In genomic region chr10:30842228-30842627, GRCm38 (mm10) we compare ENCODE assay signal across 9 mouse cellular contexts. TPM values are rescaled to one million over a fixed set of nuclear protein-coding genes. Genes with fewer than 3 reads are reported as not detected.
DNase-seq lines count a peak whose midpoint lies in the region; ATAC-seq and TF ChIP-seq lines count a peak whose summit lies in the region.
"Had no signal": no experiment of that assay in that cellular context is flagged by ENCODE, and none has a peak within 500 bp of the region (broad histone marks: within the 10 kb centered on the region; RNA-seq: fewer than 3 reads in every experiment).

No protein-coding gene starts in this region.

- no peak for DNase-seq in heart, adult 2 months
- no peak for DNase-seq in heart, adult 8-10 months (ENCODE audit: low spot score)
- no peak for DNase-seq in CH12.LX (ENCODE audit: extremely low read depth)
- peak; percentile 10 for DNase-seq in telencephalon, adult 2 months (ENCODE audit: low read depth, low spot score)
- DNase-seq in layer of hippocampus, postnatal 36 days: no peak
- DNase-seq in cerebellum, adult 18-20 months: no peak

- no peaks in the 10 kb centered on the region for H3K36me3 ChIP-seq in heart, adult 2 months (ENCODE audit: control insufficient read depth, insufficient read depth, low read length)
- H3K36me3 ChIP-seq in CH12.LX (replicated peaks in 1 of 2; ENCODE audit: control insufficient read depth in 1 of 2, insufficient read depth in 1 of 2, low read length in 1 of 2): no peaks in the 10 kb centered on the region
- H3K36me3 ChIP-seq in forebrain, embryonic 16.5 days (ENCODE audit: control insufficient read depth, insufficient read depth): no peaks in the 10 kb centered on the region
- no peaks in the 10 kb centered on the region for H3K36me3 ChIP-seq in liver, embryonic 16.5 days (ENCODE audit: control insufficient read depth, insufficient read depth)

- H3K27ac ChIP-seq in heart, adult 2 months: peak overlapping the region; percentile 86
- H3K27ac ChIP-seq in CH12.LX (ENCODE audit: insufficient read depth, low read depth): no peak overlapping the region
- H3K27ac ChIP-seq in forebrain, embryonic 16.5 days (ENCODE audit: low read length): no peak overlapping the region
- H3K27ac ChIP-seq in liver, embryonic 16.5 days (ENCODE audit: low read length): no peak overlapping the region

- H3K4me1 ChIP-seq in heart, adult 2 months (ENCODE audit: control insufficient read depth, insufficient read depth, low read length): peaks cover 1% of the 10 kb centered on the region; the same call in 1 of the 2 replicates
- H3K4me1 ChIP-seq in CH12.LX (ENCODE audit: control insufficient read depth in 1 of 2, insufficient read depth in 2 of 2): peaks cover 0 to 6% of the 10 kb centered on the region in 2 experiments; a peak in 2 of 4 replicates
- H3K4me1 ChIP-seq in forebrain, embryonic 16.5 days (replicated peaks; ENCODE audit: control insufficient read depth, insufficient read depth, low read length): peaks cover 21% of the 10 kb centered on the region
- peaks cover 16% of the 10 kb centered on the region for H3K4me1 ChIP-seq in liver, embryonic 16.5 days (ENCODE audit: control insufficient read depth, low read depth, low read length)

- no peaks in the 10 kb centered on the region for H3K79me2 ChIP-seq in heart, adult 2 months (replicated peaks; ENCODE audit: control insufficient read depth, insufficient read depth, low read length)
- no peaks in the 10 kb centered on the region for H3K79me2 ChIP-seq in CH12.LX (replicated peaks; ENCODE audit: control insufficient read depth, extremely low read depth, insufficient read depth, poor library complexity, severe bottlenecking)

- no peak for TF ChIP-seq EP300 in heart, adult 2 months (IDR thresholded peaks at IDR 0.05; ENCODE audit: insufficient read depth, low read depth, low read length)
- no peak for TF ChIP-seq EP300 in CH12.LX (IDR thresholded peaks at IDR 0.05; ENCODE audit: low read length)

- intact Hi-C loops in heart, adult 2 months (cut with DNase I): loop anchor here (5.0 kb wide), 2 partner anchors 40 to 455 kb away; partner anchors contain the start of gene Ncoa7

- no peaks in the 10 kb centered on the region for H3K9me3 ChIP-seq in CH12.LX (replicated peaks; ENCODE audit: low read length)
- H3K9me3 ChIP-seq in forebrain, embryonic 16.5 days (ENCODE audit: control insufficient read depth, low read length): no peaks in the 10 kb centered on the region
- no peaks in the 10 kb centered on the region for H3K9me3 ChIP-seq in liver, embryonic 16.5 days (replicated peaks; ENCODE audit: control insufficient read depth, low read length)

- H3K4me3 ChIP-seq in heart, adult 2 months: peak overlapping the region; percentile 76
- H3K4me3 ChIP-seq in CH12.LX (replicated peaks in 1 of 3; ENCODE audit: low read depth in 2 of 3, low read length in 2 of 3, poor library complexity in 1 of 3): peak overlapping the region in 2 of 3 experiments; percentile 41 to 47
- H3K4me3 ChIP-seq in forebrain, embryonic 16.5 days (replicated peaks; ENCODE audit: low read length): peak overlapping the region; percentile 77
- peak overlapping the region; percentile 53 for H3K4me3 ChIP-seq in liver, embryonic 16.5 days (ENCODE audit: low read depth, low read length)

- ATAC-seq in forebrain, embryonic 16.5 days: peak; percentile 53
- no peak for ATAC-seq in liver, embryonic 16.5 days (ENCODE audit: low read depth)

- no peak for TF ChIP-seq RAD21 in CH12.LX (IDR thresholded peaks at IDR 0.05; ENCODE audit: low read depth, low read length)

- in situ Hi-C loops in CH12.LX (cut with MboI; ENCODE audit: low pct_ligation_motif_present, low pct_unique_long_range_greater_than_20kb, low sequenced_read_pairs): no loop called here

- no peak for TF ChIP-seq POLR2A in heart, adult 2 months (IDR thresholded peaks at IDR 0.05; ENCODE audit: insufficient read depth, low read depth, low read length)
- no peak for TF ChIP-seq POLR2A in CH12.LX (IDR thresholded peaks at IDR 0.05; ENCODE audit: low read depth, low read length)

- H3K9ac ChIP-seq in heart, adult 2 months (ENCODE audit: low read depth, low read length): peak overlapping the region; percentile 70
- no peak overlapping the region for H3K9ac ChIP-seq in CH12.LX (ENCODE audit: insufficient read depth, low read depth)
- peak overlapping the region; percentile 51 for H3K9ac ChIP-seq in forebrain, embryonic 16.5 days (replicated peaks; ENCODE audit: low read depth, low read length)
- no peak overlapping the region for H3K9ac ChIP-seq in liver, embryonic 16.5 days (ENCODE audit: low read depth, low read length)

- H3K27me3 ChIP-seq in heart, adult 2 months (ENCODE audit: control insufficient read depth, insufficient read depth, low read length): peaks cover 3% of the 10 kb centered on the region; the same call in 1 of the 2 replicates
- H3K27me3 ChIP-seq in CH12.LX (replicated peaks): peaks cover 2% of the 10 kb centered on the region
- peaks cover 20% of the 10 kb centered on the region for H3K27me3 ChIP-seq in forebrain, embryonic 16.5 days (replicated peaks; ENCODE audit: control insufficient read depth, insufficient read depth, low read length)
- H3K27me3 ChIP-seq in liver, embryonic 16.5 days (ENCODE audit: control insufficient read depth, insufficient read depth, low read depth, low read length): peaks cover 66% of the 10 kb centered on the region

- dilution Hi-C loops in CH12.LX (cut with MboI; ENCODE audit: extremely low pct_ligation_motif_present, extremely low pct_unique_long_range_greater_than_20kb, low sequenced_read_pairs): no loop called here

- peak overlapping the region; percentile 75 for H3K4me2 ChIP-seq in CH12.LX (ENCODE audit: insufficient read depth, low read depth, poor library complexity, severe bottlenecking)
- H3K4me2 ChIP-seq in forebrain, embryonic 16.5 days (ENCODE audit: low read length): peak overlapping the region; percentile 67
- peak overlapping the region; percentile 73 for H3K4me2 ChIP-seq in liver, embryonic 16.5 days (ENCODE audit: low read depth, low read length)

- TF ChIP-seq CTCF in heart, adult 2 months (IDR thresholded peaks at IDR 0.05): no peak
- no peak for TF ChIP-seq CTCF in CH12.LX (conservative IDR thresholded peaks at IDR 0.05 in 1 of 2, IDR thresholded peaks at IDR 0.05 in 1 of 2; ENCODE audit: low read depth in 2 of 2, low read length in 2 of 2)

- WGBS in heart, adult 2 months: under 1% methylated on average over 29 of the region's 29 CpGs
- WGBS in forebrain, embryonic 16.5 days: under 1% methylated on average over 29 of the region's 29 CpGs
- 1% methylated on average over 29 of the region's 29 CpGs for WGBS in liver, embryonic 16.5 days (ENCODE audit: insufficient replicate concordance)

TF ChIP-seq in CH12.LX, 34 proteins besides CTCF, POLR2A, EP300 and RAD21:
- no peak for TF ChIP-seq JUN (IDR thresholded peaks at IDR 0.05; ENCODE audit: insufficient read depth, low read depth, low read length)
- no peak for TF ChIP-seq IRF4 (IDR thresholded peaks at IDR 0.05; ENCODE audit: low read depth, low read length)
- TF ChIP-seq MYC (IDR thresholded peaks at IDR 0.05; ENCODE audit: low read depth, low read length): no peak
- TF ChIP-seq MEF2A (IDR thresholded peaks at IDR 0.05; ENCODE audit: borderline replicate concordance, low read depth, low read length): no peak
- no peak for TF ChIP-seq KAT2A (IDR thresholded peaks at IDR 0.05; ENCODE audit: insufficient replicate concordance, low read length)
- no peak for TF ChIP-seq ETS1 (conservative IDR thresholded peaks at IDR 0.05; ENCODE audit: low read depth, low read length)
- TF ChIP-seq BHLHE40 (IDR thresholded peaks at IDR 0.05; ENCODE audit: low read depth, low read length): no peak
- TF ChIP-seq ZKSCAN1 (IDR thresholded peaks at IDR 0.05; ENCODE audit: borderline replicate concordance, low read depth, low read length): no peak
- no peak for TF ChIP-seq MAX (IDR thresholded peaks at IDR 0.05; ENCODE audit: low read length)
- no peak for TF ChIP-seq ELF1 (IDR thresholded peaks at IDR 0.05; ENCODE audit: low read depth, low read length)
- TF ChIP-seq CHD2 (IDR thresholded peaks at IDR 0.05; ENCODE audit: low read length): no peak
- no peak for TF ChIP-seq MXI1 (IDR thresholded peaks at IDR 0.05; ENCODE audit: low read depth, low read length)
- TF ChIP-seq TBP (conservative IDR thresholded peaks at IDR 0.05; ENCODE audit: low read depth, low read length): no peak
- TF ChIP-seq HCFC1 (IDR thresholded peaks at IDR 0.05; ENCODE audit: low read depth, low read length): no peak

RNA-seq across cellular contexts. Expression of gene Hey2, which starts 0.4 kb away (rescaled TPM):
- 1 to 10 TPM; 3.8 to 6.8 TPM for total RNA-seq in heart, adult 2 months (2021)
- 7.0 and 8.3 TPM in 2 replicates for polyA plus RNA-seq in heart, adult 2 months (2012; rRNA removed)
- 1 to 10 TPM; 3.9 to 6.8 (median 5.3) TPM for total RNA-seq in heart, adult 8-10 months (2022)
- total RNA-seq in CH12.LX (2012; rRNA removed) (not detected in 2 replicates), CH12.LX (2014; rRNA removed) (0.11 and 0.13 TPM in 2 replicates)
- polyA plus RNA-seq in CH12.LX (2012; ENCODE audit: insufficient read length, low read depth): not detected in 2 replicates
- polyA plus RNA-seq in forebrain, embryonic 16.5 days (2015; fragmentation: Nextera tagmentation; extraction: Ambion mirVana): 3.4 and 3.9 TPM in 2 replicates
- polyA plus RNA-seq in liver, embryonic 16.5 days (2015; fragmentation: Nextera tagmentation; extraction: Ambion mirVana): 0.31 and 0.34 TPM in 2 replicates
- total RNA-seq in layer of hippocampus, postnatal 36 days (2021): 1 to 10 TPM; 5.4 to 8.0 TPM
- total RNA-seq: hematopoietic stem cell, adult 5-6 weeks had no signal

RNA-seq across cellular contexts. Expression of gene Ncoa7, which starts 39.1 kb away (rescaled TPM):
- 1 to 10 TPM; 3.4 to 4.7 TPM for total RNA-seq in heart, adult 2 months (2021)
- polyA plus RNA-seq in heart, adult 2 months (2012; rRNA removed): 1.2 and 1.5 TPM in 2 replicates
- total RNA-seq in heart, adult 8-10 months (2022): 1 to 10 TPM; 2.6 to 3.6 (median 3.0) TPM
- total RNA-seq in CH12.LX (2012; rRNA removed): 3.4 and 4.7 TPM in 2 replicates
- 7.0 and 7.3 TPM in 2 replicates for total RNA-seq in CH12.LX (2014; rRNA removed)
- polyA plus RNA-seq in CH12.LX (2012; ENCODE audit: insufficient read length, low read depth): 9.2 and 10.4 TPM in 2 replicates
- 14.8 and 18.7 TPM in 2 replicates for polyA plus RNA-seq in forebrain, embryonic 16.5 days (2015; fragmentation: Nextera tagmentation; extraction: Ambion mirVana)
- 12.4 and 12.9 TPM in 2 replicates for polyA plus RNA-seq in liver, embryonic 16.5 days (2015; fragmentation: Nextera tagmentation; extraction: Ambion mirVana)
- total RNA-seq in layer of hippocampus, postnatal 36 days (2021): 100 to 1,000 TPM in 1 of 2 experiments, 10 to 100 TPM in 1; 99.7 to 105 TPM

Comparison
In these comparisons a context has a peak if more than half of its experiments do, and no peak if none do; other contexts are left out.
1. H3K9ac ChIP-seq: peak in heart, adult 2 months (single experiment) and forebrain, embryonic 16.5 days (single experiment); none in CH12.LX (single experiment) and liver, embryonic 16.5 days (single experiment).
2. RNA of gene Hey2, which starts 0.4 kb away (total RNA-seq): 5.4 to 8.0 TPM in layer of hippocampus, postnatal 36 days, 3.8 to 6.8 TPM in heart, adult 2 months and 3.9 to 6.8 TPM in heart, adult 8-10 months; 0.11 to 0.13 TPM in CH12.LX; every median in the first group is over 4 times any median in the second.
3. RNA of gene Ncoa7, which starts 39.1 kb away (total RNA-seq): 99.7 to 105 TPM in layer of hippocampus, postnatal 36 days; 3.4 to 7.3 TPM in CH12.LX, 3.4 to 4.7 TPM in heart, adult 2 months and 2.6 to 3.6 TPM in heart, adult 8-10 months; every median in the first group is over 10 times any median in the second.
4. Peak in every context shown above with its lines, with median percentiles within 50 percentile points of each other: H3K4me3 ChIP-seq and H3K4me2 ChIP-seq.